Mouse (Mus musculus) fat pad, adult 2 months (tissue): ENCODE measurements around the gene Pkn2.

Experiments used
- DNase-seq: peaks from one replicate; pipeline ENCODE4 v3.0.0-alpha.2; 2011; ENCODE audit warnings: low read depth, low spot score; ENCODE audit errors: extremely low read depth

The Pkn2 gene

DNA sequence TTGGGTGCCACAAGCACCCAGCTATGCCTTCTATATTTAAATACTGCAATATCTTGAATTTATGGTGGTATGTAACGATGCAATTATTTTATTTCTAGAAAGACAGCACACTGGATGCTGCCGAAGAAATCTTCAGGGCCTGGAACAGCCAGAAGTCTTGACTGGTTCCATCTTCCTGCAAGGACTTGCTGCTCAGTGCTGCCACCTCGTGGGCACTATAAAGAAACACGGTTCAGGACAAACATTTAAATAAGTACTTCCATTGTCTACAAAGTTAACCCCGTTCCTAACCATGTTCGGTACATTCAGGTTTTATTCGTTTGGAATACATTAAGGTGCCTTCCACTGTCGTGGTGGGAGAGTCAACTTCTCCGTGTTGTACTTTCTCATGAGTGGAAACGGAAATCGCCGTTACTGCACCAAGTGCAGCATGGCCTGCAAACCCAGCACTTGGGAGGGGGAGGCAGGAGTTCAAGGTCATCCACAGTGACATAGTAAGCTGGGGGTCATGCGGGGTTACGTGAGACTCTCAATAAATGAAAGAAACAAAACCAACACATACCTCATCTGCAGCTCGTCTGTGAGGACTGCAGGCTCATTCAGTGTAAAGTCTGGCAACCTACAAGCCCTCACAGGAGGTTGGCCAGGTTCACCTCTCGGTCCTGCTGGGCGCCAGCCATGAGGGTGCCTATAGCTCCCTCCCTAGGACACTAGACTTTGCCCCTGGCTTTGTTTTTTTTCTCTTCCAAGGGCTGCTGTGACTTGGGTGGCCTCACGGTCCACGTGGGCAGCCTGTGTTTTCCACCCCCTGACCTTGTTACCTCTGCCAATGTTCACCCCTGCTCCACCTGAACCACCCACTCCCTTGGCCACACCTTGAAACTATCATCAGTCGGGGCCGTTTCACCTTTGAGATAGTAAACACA lies 137.6 kb downstream of the Pkn2 start:
- DNase-seq, result no peak
